Mouse (Mus musculus) forebrain, embryonic 12.5 days (tissue): ENCODE data around the gene Gsdma2. TPM values are rescaled to one million over a fixed set of nuclear protein-coding genes. Genes with fewer than 3 reads are reported as not detected.
"Not testable (repeated sequence)": the region's sequence is repeated elsewhere in the genome, so short reads cannot be mapped to it uniquely, and the experiment has no call there.

Source experiments
- ATAC-seq: fragments of 200-750 bp; cut with Nextera tagmentation; 2 replicates; pipeline ENCODE4 v1.8.0; 2017; ENCODE audit warnings: moderate TSS enrichment; ENCODE audit not compliant: low FRiP score
- H3K27ac ChIP-seq: fragments of 300-500 bp; sonication (generic); 2 replicates; pipeline ENCODE4 v1.5.1; 2016; ENCODE audit warnings: mild to moderate bottlenecking
- H3K27me3 ChIP-seq: fragments of 300-500 bp; sonication (generic); 2 replicates; pipeline ENCODE4 v1.6.1; 2016; ENCODE audit warnings: mild to moderate bottlenecking
- H3K36me3 ChIP-seq: fragments of 300-500 bp; sonication (generic); replicated peaks from 2 replicates; pipeline ENCODE4 v1.6.1; 2016; ENCODE audit warnings: mild to moderate bottlenecking
- H3K4me1 ChIP-seq: fragments of 300-500 bp; sonication (generic); 2 replicates; pipeline ENCODE4 v1.6.1; 2016
- H3K4me2 ChIP-seq: fragments of 300-500 bp; sonication (generic); 2 replicates; pipeline ENCODE4 v1.6.1; 2016; ENCODE audit warnings: mild to moderate bottlenecking, moderate library complexity
- H3K4me3 ChIP-seq: fragments of 300-500 bp; sonication (generic); replicated peaks from 2 replicates; pipeline ENCODE4 v1.5.1; 2016; ENCODE audit warnings: mild to moderate bottlenecking
- H3K9ac ChIP-seq: fragments of 300-500 bp; sonication (generic); 2 replicates; pipeline ENCODE4 v1.6.1; 2016; ENCODE audit warnings: mild to moderate bottlenecking
- H3K9me3 ChIP-seq: fragments of 300-500 bp; sonication (generic); 2 replicates; pipeline ENCODE4 v1.6.1; 2016
- WGBS: fragments of 180-500 bp; shearing (Covaris S2); methylation state at CpG from one replicate; pipeline ENCODE4 v1.1.7; 2016; 5-methylcytosine and 5-hydroxymethylcytosine counted together
- polyA plus RNA-seq: library from polyadenylated mRNA; unstranded; fragments of >200 nt; fragmentation: Nextera tagmentation; extraction: Ambion mirVana; gene quantifications from 2 replicates; pipeline ENCODE4 v1.2.1, GENCODE M21; 2016

Gene Gsdma2
- polyA plus RNA-seq, 1 experiment from 2014 or later: not detected

DNA sequence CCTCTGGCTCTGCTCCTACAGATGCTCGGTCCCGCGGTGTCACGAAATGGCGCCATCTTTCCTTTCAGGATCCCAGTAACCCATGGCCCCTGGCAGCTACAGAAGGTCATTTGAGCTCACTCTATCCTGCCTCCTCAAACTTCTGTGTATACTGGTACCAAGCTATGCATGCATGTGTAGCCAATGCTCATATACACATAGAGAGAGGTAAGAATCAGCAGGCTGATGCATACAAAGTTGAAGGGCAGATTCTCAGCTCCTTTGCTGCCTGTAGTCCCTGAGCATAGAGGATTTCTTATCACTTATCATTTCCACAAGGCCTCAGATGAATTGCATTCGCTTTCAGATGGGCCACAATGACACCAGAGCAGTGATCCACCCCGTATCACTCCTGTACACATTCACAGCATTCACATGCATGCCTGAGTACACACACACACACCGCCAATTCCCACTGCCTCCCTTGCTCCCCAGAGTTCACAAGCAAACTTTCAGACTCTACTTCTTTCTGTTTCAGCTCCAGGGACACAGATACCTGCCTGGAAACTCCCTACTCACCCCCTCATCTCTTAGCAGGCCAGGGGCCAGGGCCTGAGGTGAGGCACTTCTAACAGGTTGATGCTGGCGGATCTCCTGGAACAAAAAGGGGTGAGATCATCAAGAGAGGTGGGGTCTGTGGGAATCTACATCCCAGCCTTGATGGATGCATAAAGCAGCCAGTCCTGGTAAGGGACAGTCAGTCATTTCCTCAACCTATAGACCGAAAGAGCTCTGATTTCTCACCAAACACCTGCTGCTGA lies 20.7 kb upstream of the Gsdma2 start, which contains the start of the genes Gm12355 and Gsdma3:
Gene Gm12355 (minus strand): TSS at position 51 of the 800 bp plus-strand sequence.
Gene Gsdma3 (plus strand): TSS at position 750 of the 800 bp plus-strand sequence.
- Histone ChIP-seq H3K4me3 (no peak within 1 kb of the TSS), H3K9ac (no peak within 1 kb of the TSS), H3K9me3 (peaks cover 5% of the 10 kb centered on the region; the same call in 1 of the 2 replicates), H3K27me3 (no peaks in the 10 kb centered on the region; the same call in 1 of the 2 replicates), H3K4me2 (no peak within 1 kb of the TSS), H3K36me3 (no peaks in the 10 kb centered on the region), H3K27ac (no peak within 1 kb of the TSS), H3K4me1 (no peaks in the 10 kb centered on the region)
- ATAC-seq: no peak
- 90% methylated on average over 10 of the region's 10 CpGs for WGBS

DNA sequence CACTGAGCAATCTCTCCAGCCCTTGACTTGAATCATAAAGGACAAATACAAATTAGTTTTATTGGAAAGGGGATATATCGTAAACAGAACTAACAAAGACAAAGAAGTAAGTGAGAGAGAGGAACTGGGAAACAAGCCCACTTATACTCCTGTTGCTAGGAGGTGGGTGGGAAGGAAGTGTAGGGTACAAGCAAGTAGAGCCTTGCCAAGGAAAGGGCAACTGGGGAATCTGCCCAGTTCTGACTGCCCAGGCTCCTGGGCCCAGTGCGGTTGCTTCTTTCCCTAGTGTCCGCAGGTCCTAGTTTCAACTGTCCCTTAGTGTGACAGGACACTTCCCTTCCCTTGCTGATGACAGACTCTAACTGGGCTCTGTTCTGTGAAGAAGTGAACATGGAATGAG lies 17.9 kb upstream of the Gsdma2 start:
- no peaks in the 10 kb centered on the region for H3K36me3 ChIP-seq
- H3K9me3 ChIP-seq: no peaks in the 10 kb centered on the region
- ATAC-seq: no peak
- H3K4me3 ChIP-seq: no peak overlapping the region
- H3K27me3 ChIP-seq: peaks cover 4% of the 10 kb centered on the region; the same call in 1 of the 2 replicates
- no peak overlapping the region for H3K9ac ChIP-seq
- H3K4me1 ChIP-seq: no peaks in the 10 kb centered on the region
- 94% methylated on average over 3 of the region's 3 CpGs for WGBS
- no peak overlapping the region for H3K27ac ChIP-seq
- no peak overlapping the region for H3K4me2 ChIP-seq

DNA sequence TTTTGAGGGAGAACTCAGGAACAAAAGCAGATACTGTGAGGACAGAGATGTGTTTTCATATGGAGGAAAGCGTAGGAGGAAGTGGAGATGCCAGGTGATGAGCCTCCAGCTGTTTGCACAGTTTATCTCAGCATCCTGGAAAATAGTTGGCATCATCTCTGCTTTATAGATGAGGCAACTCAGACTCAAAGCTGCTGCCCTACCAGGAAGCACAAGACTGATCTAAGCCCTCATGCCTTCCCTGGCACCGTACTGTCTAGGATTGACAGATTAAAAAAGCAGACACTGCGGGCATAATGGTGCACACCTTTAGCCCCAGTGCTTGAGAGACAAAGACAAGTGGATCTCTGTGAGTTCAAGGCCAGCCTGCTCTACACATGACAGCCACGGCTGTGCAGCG lies 15.9 kb upstream of the Gsdma2 start:
- no peak overlapping the region for H3K4me2 ChIP-seq
- no peaks in the 10 kb centered on the region for H3K4me1 ChIP-seq
- WGBS: 90% methylated on average over 5 of the region's 5 CpGs

DNA sequence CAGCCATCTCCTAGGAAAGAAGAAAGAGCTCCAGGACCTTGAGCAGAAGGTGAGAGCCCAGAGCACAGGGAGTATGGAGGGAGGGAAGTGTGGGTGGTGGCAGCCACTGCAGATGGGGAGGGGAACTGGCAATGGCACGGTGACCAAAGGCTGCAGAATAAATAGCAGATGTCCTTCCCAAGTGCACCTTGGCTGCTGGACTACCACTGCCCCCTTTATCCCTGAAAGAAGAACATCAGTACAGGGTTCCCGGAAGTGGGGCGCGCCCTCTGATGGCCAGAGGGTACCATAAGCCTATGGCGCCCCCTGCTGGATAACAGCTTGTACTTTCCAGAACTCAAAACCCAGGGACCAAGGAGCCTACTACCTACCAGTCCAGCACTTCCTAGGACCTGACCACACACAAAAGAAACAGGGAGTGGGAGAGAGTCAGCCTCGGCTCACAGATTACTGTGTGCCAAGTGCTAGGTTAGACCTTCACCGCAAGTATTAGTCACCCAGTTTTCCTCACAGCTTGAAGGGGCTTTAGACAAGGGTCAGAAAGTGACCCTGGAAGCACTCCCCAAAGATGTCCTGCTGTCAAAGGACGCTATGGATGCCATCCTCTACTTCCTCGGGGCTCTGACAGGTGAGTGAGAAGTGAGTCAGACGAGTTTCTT lies 11.1 kb upstream of the Gsdma2 start:
- not testable (repeated sequence) for H3K27me3 ChIP-seq, H3K27ac ChIP-seq, H3K9ac ChIP-seq, H3K4me2 ChIP-seq, H3K9me3 ChIP-seq, ATAC-seq, H3K4me1 ChIP-seq, H3K4me3 ChIP-seq, H3K36me3 ChIP-seq
- 38% methylated on average over 10 of the region's 10 CpGs for WGBS

More for the DNA sequence above, 15.9 kb upstream of the Gsdma2 start:
- peaks cover 4% of the 10 kb centered on the region; the same call in 1 of the 2 replicates for H3K27me3 ChIP-seq
- H3K36me3 ChIP-seq: no peaks in the 10 kb centered on the region
- H3K27ac ChIP-seq: no peak overlapping the region
- H3K9me3 ChIP-seq: no peaks in the 10 kb centered on the region
- no peak for ATAC-seq
- H3K9ac ChIP-seq: no peak overlapping the region
- H3K4me3 ChIP-seq: no peak overlapping the region

DNA sequence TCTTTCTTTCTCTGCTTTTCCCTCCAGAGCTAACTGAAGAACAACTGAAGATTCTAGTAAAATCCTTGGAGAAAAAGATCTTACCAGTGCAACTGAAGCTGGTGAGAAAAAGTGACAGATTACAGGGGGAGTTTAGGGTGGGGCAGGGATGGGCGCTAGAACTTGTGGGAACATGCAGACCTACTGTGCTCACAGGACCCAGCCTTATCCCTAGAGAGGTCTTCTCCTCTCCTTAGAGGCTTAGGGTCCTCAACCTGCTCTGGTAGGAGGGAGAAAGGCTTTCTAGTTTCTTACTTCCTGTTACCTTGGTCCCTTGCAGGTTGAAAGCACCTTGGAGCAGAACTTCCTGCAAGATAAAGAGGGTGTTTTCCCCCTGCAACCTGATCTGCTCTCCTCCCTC lies 9.1 kb upstream of the Gsdma2 start:
- no peaks in the 10 kb centered on the region for H3K36me3 ChIP-seq
- WGBS: 86% methylated on average over 1 of the region's 1 CpGs
- no peaks in the 10 kb centered on the region for H3K9me3 ChIP-seq
- H3K4me3 ChIP-seq: no peak overlapping the region
- H3K27ac ChIP-seq: no peak overlapping the region
- no peak overlapping the region for H3K4me2 ChIP-seq
- H3K4me1 ChIP-seq: no peaks in the 10 kb centered on the region
- no peak overlapping the region for H3K9ac ChIP-seq
- H3K27me3 ChIP-seq: peaks cover under 1% of the 10 kb centered on the region; the same call in 1 of the 2 replicates
- ATAC-seq: no peak

DNA sequence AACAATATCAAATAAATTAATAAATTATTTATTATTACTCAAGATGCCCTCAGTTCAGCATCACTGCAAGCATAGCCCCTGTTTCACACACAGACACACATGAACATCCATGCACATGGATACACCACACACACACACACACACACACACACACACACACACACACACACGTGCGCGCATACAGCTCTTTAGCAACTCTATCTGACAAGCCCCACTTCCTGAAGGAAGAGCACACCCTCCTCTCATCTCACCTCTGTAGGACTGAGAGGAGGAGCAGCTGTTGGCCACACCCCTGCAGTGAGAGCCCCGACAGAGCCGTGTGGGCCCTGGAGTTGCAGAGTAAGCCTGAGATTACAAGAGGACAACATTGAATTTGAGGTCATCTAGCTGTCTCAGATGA lies 6.5 kb upstream of the Gsdma2 start:
- WGBS: 74% methylated on average over 5 of the region's 5 CpGs
- Histone ChIP-seq H3K9ac (no peak overlapping the region), H3K36me3 (no peaks in the 10 kb centered on the region), H3K4me3 (no peak overlapping the region), H3K9me3 (no peaks in the 10 kb centered on the region), H3K4me1 (no peaks in the 10 kb centered on the region), H3K4me2 (no peak overlapping the region), H3K27ac (no peak overlapping the region), H3K27me3 (no peaks in the 10 kb centered on the region; the same call in 1 of the 2 replicates)
- ATAC-seq: no peak

DNA sequence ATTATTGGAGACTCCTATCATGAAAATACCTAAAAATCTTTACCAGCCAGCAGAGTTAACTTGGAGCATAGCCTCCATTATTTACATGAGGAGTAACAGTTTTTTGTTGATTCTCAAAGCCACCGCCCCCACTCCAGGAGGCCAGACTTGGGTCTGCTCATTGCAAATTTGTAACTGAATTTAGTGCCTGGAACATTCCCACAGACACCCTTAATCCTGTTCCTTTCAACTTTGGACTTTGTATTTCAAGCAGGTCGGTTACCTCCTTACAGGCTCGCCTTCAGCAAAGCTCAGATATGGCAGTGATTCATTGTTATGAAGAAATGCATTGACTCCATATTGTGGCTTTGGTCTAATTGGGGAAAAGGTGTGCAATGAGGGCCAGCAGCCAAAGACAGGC lies 1.8 kb upstream of the Gsdma2 start:
- no peak for ATAC-seq
- Histone ChIP-seq H3K9me3 (no peaks in the 10 kb centered on the region), H3K4me3 (no peak overlapping the region), H3K36me3 (no peaks in the 10 kb centered on the region), H3K27ac (no peak overlapping the region), H3K4me2 (no peak overlapping the region), H3K4me1 (no peaks in the 10 kb centered on the region), H3K9ac (no peak overlapping the region), H3K27me3 (peaks cover 10% of the 10 kb centered on the region)
- WGBS: 85% methylated on average over 3 of the region's 3 CpGs

DNA sequence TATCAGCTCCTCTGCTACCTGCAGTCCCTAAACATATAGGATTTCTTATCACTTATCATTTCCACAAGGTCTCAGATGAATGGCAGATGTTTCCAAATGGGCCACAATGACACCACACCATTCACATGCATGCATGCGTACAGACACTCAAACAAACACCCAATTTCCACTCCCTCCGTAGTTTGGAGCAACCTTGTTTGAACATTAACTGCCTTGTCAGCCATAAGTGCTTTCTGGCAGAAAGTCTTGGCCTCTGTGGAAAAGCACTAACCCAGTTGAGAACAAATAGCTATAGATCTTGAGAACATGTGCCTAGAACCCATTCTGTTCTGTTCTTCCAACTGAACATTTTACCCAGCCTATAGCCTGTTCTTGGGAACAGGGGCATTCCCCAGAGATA lies 613 bp upstream of the Gsdma2 start:
- WGBS: 90% methylated on average over 2 of the region's 2 CpGs
- no peak for ATAC-seq
- Histone ChIP-seq H3K36me3 (no peaks in the 10 kb centered on the region), H3K4me3 (no peak overlapping the region), H3K4me1 (no peaks in the 10 kb centered on the region), H3K27ac (no peak overlapping the region), H3K9me3 (no peaks in the 10 kb centered on the region), H3K27me3 (peaks cover 10% of the 10 kb centered on the region), H3K4me2 (no peak overlapping the region), H3K9ac (no peak overlapping the region)

DNA sequence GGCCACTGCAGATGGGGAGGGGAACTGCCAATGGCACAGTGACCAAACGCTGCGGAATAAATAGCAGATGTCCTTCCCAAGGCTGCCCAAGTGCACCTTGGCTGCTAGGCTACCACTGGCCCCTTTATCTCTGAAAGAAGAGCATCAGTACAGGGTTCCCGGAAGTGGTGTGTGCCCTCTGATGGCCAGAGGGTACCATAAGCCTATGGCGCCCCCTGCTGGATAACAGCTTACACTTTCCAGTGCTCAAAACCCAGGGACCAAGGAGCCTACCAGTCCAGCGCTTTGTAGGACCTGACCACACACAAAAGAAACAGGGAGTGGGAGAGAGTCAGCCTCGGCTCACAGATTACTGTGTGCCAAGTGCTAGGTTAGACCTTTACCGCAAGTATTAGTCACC lies 8.5 kb downstream of the Gsdma2 start:
- WGBS: 18% methylated on average over 7 of the region's 7 CpGs
- not testable (repeated sequence) for H3K27me3 ChIP-seq, ATAC-seq, H3K4me2 ChIP-seq, H3K9me3 ChIP-seq, H3K27ac ChIP-seq, H3K4me3 ChIP-seq, H3K36me3 ChIP-seq, H3K9ac ChIP-seq, H3K4me1 ChIP-seq

DNA sequence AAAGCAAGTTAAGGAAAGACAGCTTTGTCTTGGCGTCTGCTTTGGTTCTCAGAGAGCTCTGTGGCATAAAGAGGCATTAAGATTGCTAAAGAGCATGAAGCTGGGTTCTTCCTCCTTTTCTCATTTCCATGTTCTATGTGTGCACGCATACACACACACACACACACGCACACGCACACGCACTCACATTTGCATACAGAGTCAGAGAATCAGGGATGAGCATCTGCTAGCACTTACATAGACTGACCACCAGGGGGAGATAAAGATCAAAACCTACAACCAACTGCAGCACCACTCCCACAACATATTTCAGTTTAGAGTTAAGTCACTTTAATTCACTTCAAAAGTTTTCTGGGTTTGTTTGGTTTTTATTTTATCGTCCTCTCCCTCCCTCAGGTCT lies 14.0 kb downstream of the Gsdma2 start:
- H3K4me1 ChIP-seq: 0 out of 2 replicates have a peak, but pooled peaks cover 3% of the 10 kb centered on the region
- no peaks in the 10 kb centered on the region for H3K9me3 ChIP-seq
- H3K36me3 ChIP-seq: no peaks in the 10 kb centered on the region
- ATAC-seq: no peak
- no peak overlapping the region for H3K4me3 ChIP-seq
- H3K4me2 ChIP-seq: no peak overlapping the region
- H3K9ac ChIP-seq: no peak overlapping the region
- H3K27me3 ChIP-seq: peaks cover 9% of the 10 kb centered on the region; the same call in 1 of the 2 replicates
- no peak overlapping the region for H3K27ac ChIP-seq
- WGBS: 10% methylated on average over 6 of the region's 6 CpGs

DNA sequence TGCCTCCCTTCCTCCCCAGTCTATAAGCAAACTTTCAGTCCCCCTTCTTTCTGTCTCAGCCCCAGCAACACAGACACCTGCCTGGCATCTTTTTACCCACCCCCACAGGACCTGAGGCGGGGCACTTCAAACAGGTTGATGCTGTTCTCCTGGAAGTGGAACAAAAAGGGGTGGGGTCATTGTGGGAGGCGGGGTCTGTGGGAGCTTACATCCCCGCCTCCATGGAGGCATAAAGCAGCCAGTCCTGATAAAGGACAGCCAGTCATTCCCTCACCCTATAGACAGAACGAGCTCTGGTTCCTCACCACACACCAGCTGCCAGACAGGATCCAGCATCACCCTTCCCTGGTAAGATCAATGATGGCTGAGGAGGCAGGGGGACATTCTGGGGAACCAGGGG lies 17.5 kb downstream of the Gsdma2 start, which contains the start of gene Gsdma:
Gene Gsdma (plus strand): TSS at position 261 of the 400 bp plus-strand sequence.
- no peak for ATAC-seq
- Histone ChIP-seq H3K4me2 (no peak within 1 kb of the TSS), H3K9me3 (no peaks in the 10 kb centered on the region), H3K36me3 (no peaks in the 10 kb centered on the region), H3K27ac (no peak within 1 kb of the TSS), H3K9ac (no peak within 1 kb of the TSS), H3K4me1 (0 out of 2 replicates have a peak, but pooled peaks cover 3% of the 10 kb centered on the region), H3K27me3 (peaks cover 32% of the 10 kb centered on the region), H3K4me3 (no peak within 1 kb of the TSS)
- WGBS: 15% methylated on average over 4 of the region's 4 CpGs

DNA sequence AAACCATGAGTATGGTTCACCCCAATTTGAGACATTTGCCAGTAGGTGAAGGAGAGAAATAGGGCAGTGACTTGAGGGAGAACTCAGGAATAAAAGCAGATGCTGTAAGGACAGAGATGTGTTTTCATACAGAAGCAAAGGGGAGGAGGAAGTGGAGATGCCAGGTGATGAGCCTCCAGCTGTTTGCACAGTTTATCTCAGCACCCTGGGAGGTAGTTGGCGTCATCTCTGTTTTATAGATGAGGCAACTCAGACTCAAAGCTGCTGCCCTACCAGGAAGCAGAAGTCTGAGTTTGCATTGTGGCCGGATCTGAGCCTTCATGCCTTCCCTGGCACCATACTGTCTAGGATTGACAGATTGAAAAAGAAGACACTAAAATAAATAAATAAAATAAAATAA lies 22.4 kb downstream of the Gsdma2 start:
- Histone ChIP-seq H3K36me3 (no peaks in the 10 kb centered on the region), H3K27ac (no peak overlapping the region), H3K4me2 (no peak overlapping the region), H3K4me3 (no peak overlapping the region), H3K4me1 (no peaks in the 10 kb centered on the region), H3K27me3 (peaks cover 54% of the 10 kb centered on the region), H3K9me3 (no peaks in the 10 kb centered on the region), H3K9ac (no peak overlapping the region)
- ATAC-seq: no peak
- WGBS: 78% methylated on average over 2 of the region's 2 CpGs
